Comparison of ENCODE assay signal across 15 mouse cellular contexts in genomic region chr4:76798010-76799007, GRCm38 (mm10).
A peak's percentile ranks its signal among the peaks of the same experiment; 100 is the strongest.
DNase-seq lines count a peak whose midpoint lies in the region; ATAC-seq lines count a peak whose summit lies in the region.
"Had no signal": no experiment of that assay in that cellular context is flagged by ENCODE, and none has a peak within 500 bp of the region (broad histone marks: within the 10 kb centered on the region; RNA-seq: fewer than 3 reads in every experiment).

No protein-coding gene starts in this region.

- H3K36me3 ChIP-seq in forebrain, embryonic 13.5 days (ENCODE audit: poor library complexity, severe bottlenecking): no peaks in the 10 kb centered on the region
- H3K36me3 ChIP-seq in forebrain, embryonic 15.5 days: no peaks in the 10 kb centered on the region
- no peaks in the 10 kb centered on the region for H3K36me3 ChIP-seq in kidney, embryonic 15.5 days
- no peaks in the 10 kb centered on the region for H3K36me3 ChIP-seq in midbrain, embryonic 15.5 days (replicated peaks)
- no peaks in the 10 kb centered on the region for H3K36me3 ChIP-seq in heart, embryonic 12.5 days
- H3K36me3 ChIP-seq: intestine, embryonic 15.5 days; liver, embryonic 15.5 days; neural tube, embryonic 12.5 days had no signal

- H3K9me3 ChIP-seq in forebrain, embryonic 13.5 days (replicated peaks): no peaks in the 10 kb centered on the region
- H3K9me3 ChIP-seq in forebrain, embryonic 15.5 days: no peaks in the 10 kb centered on the region
- no peaks in the 10 kb centered on the region for H3K9me3 ChIP-seq in kidney, embryonic 15.5 days (replicated peaks)
- no peaks in the 10 kb centered on the region for H3K9me3 ChIP-seq in midbrain, embryonic 15.5 days
- no peaks in the 10 kb centered on the region for H3K9me3 ChIP-seq in heart, embryonic 12.5 days (replicated peaks)
- H3K9me3 ChIP-seq: intestine, embryonic 15.5 days; liver, embryonic 15.5 days; neural tube, embryonic 12.5 days had no signal

- WGBS in forebrain, embryonic 13.5 days: 39% methylated on average over 9 of the region's 9 CpGs
- WGBS in forebrain, embryonic 15.5 days: 28% methylated on average over 9 of the region's 9 CpGs
- WGBS in kidney, embryonic 15.5 days: 54% methylated on average over 9 of the region's 9 CpGs
- 31% methylated on average over 9 of the region's 9 CpGs for WGBS in midbrain, embryonic 15.5 days
- 61% methylated on average over 9 of the region's 9 CpGs for WGBS in heart, embryonic 12.5 days

- H3K4me1 ChIP-seq in forebrain, embryonic 13.5 days: peaks cover 9% of the 10 kb centered on the region
- peaks cover 8% of the 10 kb centered on the region; the same call in 1 of the 2 replicates for H3K4me1 ChIP-seq in forebrain, embryonic 15.5 days
- H3K4me1 ChIP-seq in kidney, embryonic 15.5 days: peaks cover 4% of the 10 kb centered on the region; the same call in 1 of the 2 replicates
- H3K4me1 ChIP-seq in midbrain, embryonic 15.5 days: peaks cover 5% of the 10 kb centered on the region
- H3K4me1 ChIP-seq in heart, embryonic 12.5 days (replicated peaks): no peaks in the 10 kb centered on the region
- H3K4me1 ChIP-seq: intestine, embryonic 15.5 days; liver, embryonic 15.5 days; neural tube, embryonic 12.5 days had no signal

- peak; percentile 41; the same call in 1 of the 2 replicates for ATAC-seq in forebrain, embryonic 13.5 days
- ATAC-seq in forebrain, embryonic 15.5 days (replicated peaks): no peak
- ATAC-seq in kidney, embryonic 15.5 days (replicated peaks; ENCODE audit: low FRiP score): peak; percentile 71; the same call in 1 of the 2 replicates
- ATAC-seq in midbrain, embryonic 15.5 days (replicated peaks): 0 out of 2 replicates have a peak, but pooled peaks have one; percentile 14
- ATAC-seq in heart, embryonic 12.5 days (ENCODE audit: insufficient number of reproducible peaks, low FRiP score): no peak
- no peak for ATAC-seq in granulocyte monocyte progenitor cell, adult 5-6 weeks (replicated peaks; ENCODE audit: poor library complexity, severe bottlenecking)
- ATAC-seq: intestine, embryonic 15.5 days had no signal

- DNase-seq in embryo, embryonic 10.5 days (ENCODE audit: low spot score): peak; percentile 15
- no peak for DNase-seq in natural killer cell, adult 2 months (ENCODE audit: low spot score in 2 of 2)
- DNase-seq: adrenal gland, postnatal 25 days; B cell, adult 2 months; lung, postnatal 36 days; thymus, postnatal 14 days had no signal

- H3K27me3 ChIP-seq in forebrain, embryonic 13.5 days: no peaks in the 10 kb centered on the region
- H3K27me3 ChIP-seq in forebrain, embryonic 15.5 days: no peaks in the 10 kb centered on the region
- no peaks in the 10 kb centered on the region for H3K27me3 ChIP-seq in kidney, embryonic 15.5 days
- H3K27me3 ChIP-seq in midbrain, embryonic 15.5 days (replicated peaks): no peaks in the 10 kb centered on the region
- H3K27me3 ChIP-seq in heart, embryonic 12.5 days (replicated peaks): no peaks in the 10 kb centered on the region
- H3K27me3 ChIP-seq: intestine, embryonic 15.5 days; liver, embryonic 15.5 days; neural tube, embryonic 12.5 days had no signal

- no peak overlapping the region for H3K9ac ChIP-seq in forebrain, embryonic 13.5 days
- H3K9ac ChIP-seq in forebrain, embryonic 15.5 days (replicated peaks): no peak overlapping the region
- no peak overlapping the region for H3K9ac ChIP-seq in kidney, embryonic 15.5 days
- H3K9ac ChIP-seq in midbrain, embryonic 15.5 days: no peak overlapping the region
- H3K9ac ChIP-seq in heart, embryonic 12.5 days: no peak overlapping the region
- H3K9ac ChIP-seq: intestine, embryonic 15.5 days; liver, embryonic 15.5 days; neural tube, embryonic 12.5 days had no signal

- H3K4me3 ChIP-seq in forebrain, embryonic 13.5 days: no peak overlapping the region
- no peak overlapping the region for H3K4me3 ChIP-seq in forebrain, embryonic 15.5 days
- no peak overlapping the region for H3K4me3 ChIP-seq in kidney, embryonic 15.5 days (replicated peaks)
- no peak overlapping the region for H3K4me3 ChIP-seq in midbrain, embryonic 15.5 days
- no peak overlapping the region for H3K4me3 ChIP-seq in heart, embryonic 12.5 days
- H3K4me3 ChIP-seq: intestine, embryonic 15.5 days; liver, embryonic 15.5 days; neural tube, embryonic 12.5 days had no signal

- no peak overlapping the region for H3K4me2 ChIP-seq in forebrain, embryonic 13.5 days
- no peak overlapping the region for H3K4me2 ChIP-seq in forebrain, embryonic 15.5 days (replicated peaks)
- H3K4me2 ChIP-seq in kidney, embryonic 15.5 days: no peak overlapping the region
- H3K4me2 ChIP-seq in midbrain, embryonic 15.5 days: no peak overlapping the region
- no peak overlapping the region for H3K4me2 ChIP-seq in heart, embryonic 12.5 days
- H3K4me2 ChIP-seq: intestine, embryonic 15.5 days; liver, embryonic 15.5 days; neural tube, embryonic 12.5 days had no signal

- no peak overlapping the region for H3K27ac ChIP-seq in forebrain, embryonic 13.5 days
- H3K27ac ChIP-seq in forebrain, embryonic 15.5 days (replicated peaks): no peak overlapping the region
- H3K27ac ChIP-seq in kidney, embryonic 15.5 days: no peak overlapping the region
- H3K27ac ChIP-seq in midbrain, embryonic 15.5 days: no peak overlapping the region
- H3K27ac ChIP-seq in heart, embryonic 12.5 days (ENCODE audit: poor library complexity, severe bottlenecking): no peak overlapping the region
- H3K27ac ChIP-seq: intestine, embryonic 15.5 days; liver, embryonic 15.5 days; neural tube, embryonic 12.5 days had no signal

Comparison
In these comparisons a context has a peak if more than half of its experiments do, and no peak if none do; other contexts are left out.
1. ATAC-seq: peak in forebrain, embryonic 13.5 days (single experiment), kidney, embryonic 15.5 days (single experiment) and midbrain, embryonic 15.5 days (single experiment); none in forebrain, embryonic 15.5 days (single experiment), heart, embryonic 12.5 days (single experiment) and granulocyte monocyte progenitor cell, adult 5-6 weeks (single experiment).